Mouse (Mus musculus): Measurements from ENCODE around the gene Gprc5a. TPM values are rescaled to one million over a fixed set of nuclear protein-coding genes. Genes with fewer than 3 reads are reported as not detected.
A peak's percentile ranks its signal among the peaks of the same experiment; 100 is the strongest.

Gene Gprc5a
- polyA plus RNA-seq, 1 experiment from 2014 or later: 15.8 TPM

- no peaks in the 10 kb centered on the region for H3K9me3 ChIP-seq (ENCODE audit: control insufficient read depth, low read length)
- H3K4me3 ChIP-seq (ENCODE audit: low read length): no peak overlapping the region
- no peak overlapping the region for H3K27ac ChIP-seq (ENCODE audit: low read depth, low read length)
- no peaks in the 10 kb centered on the region for H3K4me1 ChIP-seq (ENCODE audit: control insufficient read depth, insufficient read depth, low read length)
- no peak for ATAC-seq (ENCODE audit: low FRiP score, low TSS enrichment)
- no peaks in the 10 kb centered on the region for H3K36me3 ChIP-seq (ENCODE audit: control insufficient read depth, insufficient read depth, low read length)
- 88% methylated on average over 1 of the region's 1 CpGs for WGBS
- no peak overlapping the region for H3K9ac ChIP-seq (ENCODE audit: low read depth, low read length)
- no peaks in the 10 kb centered on the region for H3K27me3 ChIP-seq (ENCODE audit: control insufficient read depth, insufficient read depth, low read length)
- no peak overlapping the region for H3K4me2 ChIP-seq (replicated peaks; ENCODE audit: low read depth, low read length)
Measured at GRCm38 (mm10) chr6:135085703-135086102, 20.3 kb downstream of the Gprc5a start.

- WGBS: 26% methylated on average over 19 of the region's 19 CpGs
- H3K27me3 ChIP-seq (ENCODE audit: control insufficient read depth, insufficient read depth, low read length): no peaks in the 10 kb centered on the region
- peak overlapping the region; percentile 21; the same call in 1 of the 2 replicates for H3K4me2 ChIP-seq (replicated peaks; ENCODE audit: low read depth, low read length)
- H3K9me3 ChIP-seq (ENCODE audit: control insufficient read depth, low read length): no peaks in the 10 kb centered on the region
- no peak overlapping the region for H3K4me3 ChIP-seq (ENCODE audit: low read length)
- no peak overlapping the region for H3K9ac ChIP-seq (ENCODE audit: low read depth, low read length)
- no peak overlapping the region for H3K27ac ChIP-seq (ENCODE audit: low read depth, low read length)
- no peaks in the 10 kb centered on the region for H3K4me1 ChIP-seq (ENCODE audit: control insufficient read depth, insufficient read depth, low read length)
- no peaks in the 10 kb centered on the region for H3K36me3 ChIP-seq (ENCODE audit: control insufficient read depth, insufficient read depth, low read length)
- ATAC-seq (ENCODE audit: low FRiP score, low TSS enrichment): peak; percentile 87
Measured at GRCm38 (mm10) chr6:135087721-135088451, 22.4 kb downstream of the Gprc5a start.

GRCm38 (mm10) chr6:135089786-135090185 lies 24.3 kb downstream of the Gprc5a start:
- no peaks in the 10 kb centered on the region for H3K36me3 ChIP-seq (ENCODE audit: control insufficient read depth, insufficient read depth, low read length)
- no peak overlapping the region for H3K4me2 ChIP-seq (replicated peaks; ENCODE audit: low read depth, low read length)
- H3K9ac ChIP-seq (ENCODE audit: low read depth, low read length): no peak overlapping the region
- no peaks in the 10 kb centered on the region for H3K4me1 ChIP-seq (ENCODE audit: control insufficient read depth, insufficient read depth, low read length)
- ATAC-seq (ENCODE audit: low FRiP score, low TSS enrichment): no peak
- no peak overlapping the region for H3K4me3 ChIP-seq (ENCODE audit: low read length)
- 31% methylated on average over 8 of the region's 8 CpGs for WGBS
- H3K27me3 ChIP-seq (ENCODE audit: control insufficient read depth, insufficient read depth, low read length): no peaks in the 10 kb centered on the region
- H3K9me3 ChIP-seq (ENCODE audit: control insufficient read depth, low read length): no peaks in the 10 kb centered on the region
- no peak overlapping the region for H3K27ac ChIP-seq (ENCODE audit: low read depth, low read length)

- 57% methylated on average over 4 of the region's 4 CpGs for WGBS
Measured at GRCm38 (mm10) chr6:135090661-135091060, 25.2 kb downstream of the Gprc5a start.

GRCm38 (mm10) chr6:135092798-135093470 lies 27.5 kb downstream of the Gprc5a start:
- WGBS: 92% methylated on average over 12 of the region's 12 CpGs
- ATAC-seq (ENCODE audit: low FRiP score, low TSS enrichment): no peak
- H3K36me3 ChIP-seq (ENCODE audit: control insufficient read depth, insufficient read depth, low read length): no peaks in the 10 kb centered on the region

More at GRCm38 (mm10) chr6:135090661-135091060, 25.2 kb downstream of the Gprc5a start:
- H3K36me3 ChIP-seq (ENCODE audit: control insufficient read depth, insufficient read depth, low read length): no peaks in the 10 kb centered on the region
- no peak overlapping the region for H3K9ac ChIP-seq (ENCODE audit: low read depth, low read length)
- H3K4me3 ChIP-seq (ENCODE audit: low read length): no peak overlapping the region
- no peak overlapping the region for H3K27ac ChIP-seq (ENCODE audit: low read depth, low read length)
- no peaks in the 10 kb centered on the region for H3K27me3 ChIP-seq (ENCODE audit: control insufficient read depth, insufficient read depth, low read length)
- H3K4me2 ChIP-seq (replicated peaks; ENCODE audit: low read depth, low read length): no peak overlapping the region
- H3K4me1 ChIP-seq (ENCODE audit: control insufficient read depth, insufficient read depth, low read length): no peaks in the 10 kb centered on the region
- no peaks in the 10 kb centered on the region for H3K9me3 ChIP-seq (ENCODE audit: control insufficient read depth, low read length)
- no peak for ATAC-seq (ENCODE audit: low FRiP score, low TSS enrichment)

GRCm38 (mm10) chr6:135100787-135101472 lies 35.5 kb downstream of the Gprc5a start:
- no peak overlapping the region for H3K9ac ChIP-seq (ENCODE audit: low read depth, low read length)
- H3K4me2 ChIP-seq (replicated peaks; ENCODE audit: low read depth, low read length): no peak overlapping the region
- H3K4me3 ChIP-seq (ENCODE audit: low read length): no peak overlapping the region
- no peak overlapping the region for H3K27ac ChIP-seq (ENCODE audit: low read depth, low read length)
- no peak for ATAC-seq (ENCODE audit: low FRiP score, low TSS enrichment)
- H3K9me3 ChIP-seq (ENCODE audit: control insufficient read depth, low read length): no peaks in the 10 kb centered on the region
- H3K27me3 ChIP-seq (ENCODE audit: control insufficient read depth, insufficient read depth, low read length): no peaks in the 10 kb centered on the region
- H3K4me1 ChIP-seq (ENCODE audit: control insufficient read depth, insufficient read depth, low read length): no peaks in the 10 kb centered on the region
- no peaks in the 10 kb centered on the region for H3K36me3 ChIP-seq (ENCODE audit: control insufficient read depth, insufficient read depth, low read length)
- 71% methylated on average over 15 of the region's 15 CpGs for WGBS

More at GRCm38 (mm10) chr6:135092798-135093470, 27.5 kb downstream of the Gprc5a start:
- Histone ChIP-seq H3K27ac (ENCODE audit: low read depth, low read length) (no peak overlapping the region), H3K4me1 (ENCODE audit: control insufficient read depth, insufficient read depth, low read length) (no peaks in the 10 kb centered on the region), H3K4me3 (ENCODE audit: low read length) (no peak overlapping the region), H3K9ac (ENCODE audit: low read depth, low read length) (no peak overlapping the region), H3K4me2 (replicated peaks; ENCODE audit: low read depth, low read length) (no peak overlapping the region), H3K9me3 (ENCODE audit: control insufficient read depth, low read length) (no peaks in the 10 kb centered on the region), H3K27me3 (ENCODE audit: control insufficient read depth, insufficient read depth, low read length) (no peaks in the 10 kb centered on the region)

- WGBS: 51% methylated on average over 5 of the region's 5 CpGs
- no peak overlapping the region for H3K9ac ChIP-seq (ENCODE audit: low read depth, low read length)
- H3K36me3 ChIP-seq (ENCODE audit: control insufficient read depth, insufficient read depth, low read length): no peaks in the 10 kb centered on the region
- H3K4me1 ChIP-seq (ENCODE audit: control insufficient read depth, insufficient read depth, low read length): no peaks in the 10 kb centered on the region
- no peaks in the 10 kb centered on the region for H3K9me3 ChIP-seq (ENCODE audit: control insufficient read depth, low read length)
- H3K27ac ChIP-seq (ENCODE audit: low read depth, low read length): no peak overlapping the region
- ATAC-seq (ENCODE audit: low FRiP score, low TSS enrichment): no peak
- H3K4me2 ChIP-seq (replicated peaks; ENCODE audit: low read depth, low read length): no peak overlapping the region
- no peak overlapping the region for H3K4me3 ChIP-seq (ENCODE audit: low read length)
- H3K27me3 ChIP-seq (ENCODE audit: control insufficient read depth, insufficient read depth, low read length): no peaks in the 10 kb centered on the region
Measured at GRCm38 (mm10) chr6:135102736-135103303, 37.4 kb downstream of the Gprc5a start.

- no peak overlapping the region for H3K4me2 ChIP-seq (replicated peaks; ENCODE audit: low read depth, low read length)
- no peak for ATAC-seq (ENCODE audit: low FRiP score, low TSS enrichment)
- H3K9me3 ChIP-seq (ENCODE audit: control insufficient read depth, low read length): no peaks in the 10 kb centered on the region
- H3K27me3 ChIP-seq (ENCODE audit: control insufficient read depth, insufficient read depth, low read length): no peaks in the 10 kb centered on the region
- H3K27ac ChIP-seq (ENCODE audit: low read depth, low read length): no peak overlapping the region
- no peaks in the 10 kb centered on the region for H3K36me3 ChIP-seq (ENCODE audit: control insufficient read depth, insufficient read depth, low read length)
- 93% methylated on average over 6 of the region's 6 CpGs for WGBS
- no peak overlapping the region for H3K9ac ChIP-seq (ENCODE audit: low read depth, low read length)
- no peak overlapping the region for H3K4me3 ChIP-seq (ENCODE audit: low read length)
- no peaks in the 10 kb centered on the region for H3K4me1 ChIP-seq (ENCODE audit: control insufficient read depth, insufficient read depth, low read length)
Measured at GRCm38 (mm10) chr6:135107014-135107413, 41.6 kb downstream of the Gprc5a start.
